Mouse (Mus musculus): ENCODE measurements around the gene Ttc28.
"Not testable (repeated sequence)": the region's sequence is repeated elsewhere in the genome, so short reads cannot be mapped to it uniquely, and the experiment has no call there.

The Ttc28 gene

GRCm38 (mm10) chr5:111256181-111256580 is 376.6 kb downstream of the Ttc28 start:
- DNase-seq, result peak; percentile 78

- DNase-seq, result peak; percentile 88
Observed at GRCm38 (mm10) chr5:111257127-111257526, 377.5 kb downstream of the Ttc28 start.

- not testable (repeated sequence) for DNase-seq
Observed at GRCm38 (mm10) chr5:111261162-111261561, 381.6 kb downstream of the Ttc28 start.

- no peak for DNase-seq
Observed at GRCm38 (mm10) chr5:111261733-111262573, 382.4 kb downstream of the Ttc28 start.

GRCm38 (mm10) chr5:111262574-111263239 is 383.1 kb downstream of the Ttc28 start:
- DNase-seq, result peak; percentile 48

GRCm38 (mm10) chr5:111263370-111263769 is 383.8 kb downstream of the Ttc28 start:
- DNase-seq, result no peak

- DNase-seq, result no peak
Observed at GRCm38 (mm10) chr5:111264488-111264887, 384.9 kb downstream of the Ttc28 start.

GRCm38 (mm10) chr5:111266658-111267057 is 387.1 kb downstream of the Ttc28 start:
- DNase-seq, result no peak

GRCm38 (mm10) chr5:111267100-111267499 is 387.5 kb downstream of the Ttc28 start:
- DNase-seq, result no peak

GRCm38 (mm10) chr5:111268852-111269251 is 389.2 kb downstream of the Ttc28 start:
- DNase-seq, result no peak

- DNase-seq, result peak; percentile 89
Observed at GRCm38 (mm10) chr5:111269613-111270205, 390.1 kb downstream of the Ttc28 start.

GRCm38 (mm10) chr5:111270246-111271002 is 390.8 kb downstream of the Ttc28 start:
- DNase-seq, result no peak

GRCm38 (mm10) chr5:111273589-111273988 is 394.0 kb downstream of the Ttc28 start:
- peak; percentile 90 for DNase-seq

- peak; percentile 77 for DNase-seq
Observed at GRCm38 (mm10) chr5:111274948-111275347, 395.3 kb downstream of the Ttc28 start.

GRCm38 (mm10) chr5:111284420-111285175 is 405.0 kb downstream of the Ttc28 start:
- no peak for DNase-seq

- no peak for DNase-seq
Observed at GRCm38 (mm10) chr5:111287571-111287970, 408.0 kb downstream of the Ttc28 start.

- DNase-seq, result no peak
Observed at GRCm38 (mm10) chr5:111288486-111288885, 408.9 kb downstream of the Ttc28 start.

GRCm38 (mm10) chr5:111290071-111290470 is 410.5 kb downstream of the Ttc28 start:
- DNase-seq, result no peak

GRCm38 (mm10) chr5:111291639-111292038 is 412.0 kb downstream of the Ttc28 start:
- peak; percentile 51 for DNase-seq

- DNase-seq, result no peak
Observed at GRCm38 (mm10) chr5:111297801-111298200, 418.2 kb downstream of the Ttc28 start.

GRCm38 (mm10) chr5:111298706-111299105 is 419.1 kb downstream of the Ttc28 start:
- no peak for DNase-seq

- no peak for DNase-seq
Observed at GRCm38 (mm10) chr5:111300776-111301175, 421.2 kb downstream of the Ttc28 start.
